Mouse (Mus musculus): ENCODE measurements around the gene Adgrb3. TPM values are rescaled to one million over a fixed set of nuclear protein-coding genes. Genes with fewer than 3 reads are reported as not detected.
"Not testable (repeated sequence)": the region's sequence is repeated elsewhere in the genome, so short reads cannot be mapped to it uniquely, and the experiment has no call there.

Adgrb3 gene
- total RNA-seq, 4 experiments from 2014 or later: 101 to 114 (median 108) TPM

GRCm38 (mm10) chr1:25542891-25543290, 286.6 kb downstream of the Adgrb3 start:
- no peak for DNase-seq (ENCODE audit: low spot score in 2 of 2)

DNA sequence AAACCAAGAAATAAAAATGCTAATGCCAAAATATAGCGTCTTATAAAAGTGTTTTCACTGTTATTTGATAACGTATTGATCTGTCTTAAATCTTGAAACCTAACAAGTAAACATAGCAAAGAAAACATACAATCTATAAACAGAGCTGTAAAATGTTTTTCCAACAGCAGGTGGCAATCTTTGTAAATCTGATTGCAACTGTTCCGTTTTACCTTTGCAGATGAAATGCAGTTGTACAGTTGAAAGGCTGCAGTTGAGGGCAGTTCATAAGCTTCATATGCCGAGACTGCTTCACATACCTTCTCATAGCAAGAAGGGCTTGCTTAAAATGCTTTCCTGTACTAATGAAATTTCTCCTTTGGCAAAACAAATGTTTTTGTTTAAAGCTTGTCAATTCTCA, 302.5 kb downstream of the Adgrb3 start:
- no peak for DNase-seq (ENCODE audit: low spot score in 2 of 2)

DNA sequence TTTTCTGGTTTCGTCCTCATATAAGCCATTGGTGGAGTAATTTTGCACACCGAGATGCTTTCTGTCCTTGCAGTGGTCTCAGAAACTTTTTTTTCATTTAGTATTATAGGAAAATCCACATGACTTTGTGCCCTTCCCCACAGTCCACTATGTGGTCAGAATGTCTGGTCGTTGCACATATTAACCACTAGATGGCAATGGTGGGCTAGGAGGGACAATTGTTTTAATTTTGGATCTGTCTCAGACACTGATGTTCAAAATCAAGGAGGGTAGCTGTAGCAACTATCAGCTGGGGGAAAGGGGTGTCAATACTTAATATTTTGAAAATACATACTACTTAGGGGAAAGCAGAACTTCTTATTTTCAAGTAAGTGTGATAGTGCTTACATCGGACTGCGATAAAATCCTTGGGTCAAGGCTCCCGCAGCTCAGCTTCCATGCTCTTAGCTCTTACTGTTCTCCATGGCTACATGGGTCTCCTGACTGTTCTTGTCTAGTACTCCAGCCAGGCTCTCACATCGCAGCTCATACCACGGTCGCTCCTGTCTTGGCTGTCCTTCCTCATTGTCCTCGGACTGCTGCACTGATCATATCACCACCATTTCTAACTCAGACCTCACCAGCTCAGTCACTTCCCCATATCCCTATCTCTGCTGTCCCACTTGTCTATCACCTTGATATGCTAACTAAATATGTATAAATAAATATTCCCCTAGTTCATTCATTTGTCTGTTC, 319.0 kb downstream of the Adgrb3 start:
- DNase-seq (ENCODE audit: low spot score in 2 of 2): no peak

- DNase-seq (ENCODE audit: low spot score in 2 of 2): peak; percentile 67 to 69
Observed at GRCm38 (mm10) chr1:25504313-25504712, 325.2 kb downstream of the Adgrb3 start.

DNA sequence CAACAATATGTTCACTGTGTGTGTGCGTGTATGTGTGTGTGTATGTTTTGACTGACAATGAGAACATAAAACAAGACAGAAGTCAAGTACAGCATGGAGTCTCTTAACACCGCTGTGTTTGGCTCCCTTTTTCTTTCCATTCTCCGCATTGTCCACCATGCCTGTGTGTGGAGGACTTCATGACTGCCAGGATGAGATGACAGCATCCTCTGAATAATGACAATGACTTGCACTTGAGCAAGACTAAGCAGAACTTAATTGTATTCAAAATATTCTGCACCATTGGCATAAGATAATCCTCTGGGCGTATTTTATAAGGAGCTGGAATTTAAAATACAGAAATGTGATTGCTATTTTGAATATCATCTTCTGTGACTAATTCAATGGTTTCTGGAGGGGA, 326.0 kb downstream of the Adgrb3 start:
- no peak for DNase-seq (ENCODE audit: low spot score in 2 of 2)

DNA sequence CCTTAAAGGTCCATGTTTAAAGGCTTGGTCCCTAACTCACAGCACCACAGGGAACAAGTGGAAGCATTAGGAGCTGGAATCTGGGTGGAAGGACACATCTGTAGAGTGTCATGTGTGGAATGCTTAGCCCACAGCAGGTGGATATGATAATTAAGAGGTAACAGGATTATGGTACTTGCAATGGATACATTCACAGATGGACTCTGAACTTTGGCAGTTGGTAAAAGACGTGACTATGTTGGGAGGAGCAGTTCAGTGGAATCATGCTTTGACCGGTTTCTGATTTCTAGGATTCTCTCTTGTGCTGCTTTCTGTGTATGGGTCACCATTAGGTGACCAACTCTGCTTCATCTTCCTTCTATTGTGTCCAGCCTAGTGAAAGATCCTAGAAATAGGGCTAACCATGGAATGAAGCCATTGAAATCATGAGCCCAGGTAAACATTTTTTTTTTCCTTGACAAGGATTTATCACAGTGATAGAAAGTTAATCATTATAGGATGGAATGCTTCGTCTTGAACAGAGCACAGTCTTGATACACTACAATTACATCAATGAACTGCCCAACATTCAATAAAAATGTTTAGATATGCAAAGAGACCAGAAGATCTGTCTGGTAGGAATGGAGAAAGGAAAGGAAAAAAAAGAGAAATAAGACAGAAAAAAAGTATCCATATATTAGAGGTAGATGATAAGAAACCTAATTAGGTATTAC, 334.1 kb downstream of the Adgrb3 start:
- DNase-seq (ENCODE audit: low spot score in 2 of 2): no peak

- no peak for DNase-seq (ENCODE audit: low spot score in 2 of 2)
Observed at GRCm38 (mm10) chr1:25491503-25491902, 338.0 kb downstream of the Adgrb3 start.

DNA sequence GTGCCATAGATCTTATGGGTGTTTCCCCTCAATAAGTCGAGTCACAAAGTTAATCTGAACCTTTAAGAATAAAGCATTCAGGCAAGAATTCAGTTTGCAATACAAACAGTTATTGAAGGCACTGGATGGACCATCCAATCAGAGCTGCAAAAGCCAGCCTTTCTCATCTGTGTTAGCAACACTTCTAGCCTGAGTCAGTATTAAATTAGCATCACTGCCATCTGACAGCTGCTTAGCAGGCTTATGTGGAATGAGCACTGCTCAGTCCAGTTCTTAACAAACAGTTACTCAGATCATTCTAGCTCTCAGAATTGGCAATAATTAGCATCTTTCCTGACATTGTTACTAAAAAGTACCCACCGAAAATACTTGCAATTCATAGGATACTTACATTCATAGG, 339.3 kb downstream of the Adgrb3 start:
- peak; percentile 28 to 39 for DNase-seq (ENCODE audit: low spot score in 2 of 2)

- DNase-seq (ENCODE audit: low spot score in 2 of 2): no peak
Observed at GRCm38 (mm10) chr1:25475699-25476098, 353.8 kb downstream of the Adgrb3 start.

GRCm38 (mm10) chr1:25474469-25474868, 355.0 kb downstream of the Adgrb3 start:
- DNase-seq (ENCODE audit: low spot score in 2 of 2): peak in 1 of 2 experiments; percentile 31

DNA sequence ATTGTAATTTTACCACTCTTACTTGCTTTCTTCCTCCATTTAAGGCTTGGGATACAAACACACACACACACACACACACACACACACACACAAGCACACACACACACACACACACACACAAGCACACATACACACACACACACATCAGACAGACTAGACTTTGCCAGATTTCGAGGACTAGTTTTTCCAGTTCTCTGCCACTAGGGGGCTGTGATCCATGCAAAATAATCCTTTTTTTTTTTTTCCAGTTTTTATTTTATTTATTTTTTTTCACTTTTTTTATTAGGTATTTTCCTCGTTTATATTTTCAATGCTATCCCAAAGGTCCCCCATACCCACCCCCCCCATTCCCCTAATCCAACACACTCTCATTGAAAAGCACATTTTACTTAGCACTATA, 357.9 kb downstream of the Adgrb3 start:
- not testable (repeated sequence) for DNase-seq (ENCODE audit: low spot score in 2 of 2)

DNA sequence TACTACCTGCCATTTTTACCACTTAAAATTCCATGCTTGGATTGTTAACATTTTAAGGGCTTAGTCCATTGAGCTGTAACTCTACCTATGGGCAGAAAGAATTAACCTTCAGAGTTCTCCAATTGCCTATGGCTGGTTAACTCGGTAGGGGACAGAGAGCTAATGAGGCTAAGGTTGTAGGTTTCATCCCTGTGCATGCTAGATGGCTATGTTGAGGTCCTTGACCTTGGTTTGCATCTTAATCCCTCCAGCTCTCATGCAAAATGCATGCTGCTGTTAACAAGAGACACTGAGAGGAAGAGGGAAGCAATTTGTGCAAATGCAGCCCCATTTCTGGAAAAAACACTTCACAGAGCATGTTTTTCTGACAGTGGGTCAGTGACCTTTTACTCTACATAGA, 366.9 kb downstream of the Adgrb3 start:
- no peak for DNase-seq (ENCODE audit: low spot score in 2 of 2)

- DNase-seq (ENCODE audit: low spot score in 2 of 2): no peak
Observed at GRCm38 (mm10) chr1:25435506-25435905, 394.0 kb downstream of the Adgrb3 start.

DNA sequence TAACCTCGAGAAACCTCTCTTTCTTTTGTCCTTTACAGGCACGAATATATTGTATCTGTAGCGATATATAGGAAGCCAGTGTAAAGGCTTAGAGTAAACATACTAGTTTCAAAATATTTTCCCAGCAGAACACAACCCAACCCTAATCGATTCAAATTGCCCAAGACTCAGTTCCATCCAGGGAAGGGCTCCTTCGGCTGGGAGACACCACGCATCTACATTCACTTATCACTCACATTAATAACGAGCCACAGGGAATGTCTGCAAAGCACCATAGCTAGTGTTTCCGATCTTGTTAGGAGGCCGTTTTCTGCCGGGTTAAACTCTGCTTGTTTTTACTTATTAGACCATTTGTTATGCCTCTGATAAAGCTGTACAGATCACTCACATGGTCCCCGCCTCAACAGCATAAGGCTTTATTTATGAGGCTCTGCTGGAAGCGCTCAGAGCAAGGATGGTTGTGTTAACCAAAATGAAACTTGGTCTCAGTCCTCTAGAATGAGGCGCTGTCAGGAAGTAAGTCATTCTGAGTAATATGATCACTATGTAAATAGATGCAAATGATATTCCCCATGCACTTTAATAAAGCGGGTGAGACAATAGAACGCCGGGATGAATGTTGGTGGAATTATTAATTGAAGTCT, 399.2 kb downstream of the Adgrb3 start:
- DNase-seq (ENCODE audit: low spot score in 2 of 2): peak in 1 of 2 experiments; percentile 25

DNA sequence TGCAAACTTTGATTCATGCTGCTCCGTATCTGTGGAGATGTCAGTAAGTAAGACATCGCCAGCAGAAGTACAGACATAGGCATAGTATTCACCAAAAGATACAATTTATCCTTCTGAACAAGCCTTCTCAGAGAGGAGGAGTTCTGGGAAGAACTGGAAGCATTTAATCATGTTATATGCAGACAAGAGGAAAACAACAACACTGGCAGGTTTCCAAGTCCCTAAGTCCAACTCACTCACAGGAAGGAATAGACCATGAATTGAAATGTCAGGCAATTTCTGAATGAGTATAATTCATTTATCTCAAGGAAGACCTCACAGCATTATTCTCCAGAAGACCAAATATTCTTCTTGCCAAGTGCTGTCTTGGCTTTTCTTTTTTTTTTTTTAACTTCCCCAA, 408.8 kb downstream of the Adgrb3 start:
- no peak for DNase-seq (ENCODE audit: low spot score in 2 of 2)

GRCm38 (mm10) chr1:25419378-25419777, 410.1 kb downstream of the Adgrb3 start:
- no peak for DNase-seq (ENCODE audit: low spot score in 2 of 2)

GRCm38 (mm10) chr1:25415084-25415483, 414.4 kb downstream of the Adgrb3 start:
- no peak for DNase-seq (ENCODE audit: low spot score in 2 of 2)

DNA sequence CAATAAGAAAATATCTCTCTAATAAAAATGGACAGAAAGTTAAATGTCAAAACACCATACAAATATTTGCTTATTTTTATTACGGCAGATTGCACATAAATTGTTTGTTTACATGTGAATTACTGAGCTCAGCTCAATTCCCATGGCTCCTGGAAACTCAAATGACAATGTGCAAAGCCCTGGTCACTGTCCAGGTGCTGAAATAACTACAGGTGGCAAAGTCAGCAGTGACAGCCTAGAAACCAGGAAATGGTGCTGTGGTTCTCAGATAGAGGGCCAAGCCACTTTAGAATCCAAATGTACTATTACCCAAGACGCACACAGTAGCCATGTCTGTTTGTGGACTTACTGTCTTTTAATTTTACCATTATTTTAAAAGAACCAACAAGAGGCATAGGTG, 465.3 kb downstream of the Adgrb3 start:
- no peak for DNase-seq (ENCODE audit: low spot score in 2 of 2)

- DNase-seq (ENCODE audit: low spot score in 2 of 2): no peak
Observed at GRCm38 (mm10) chr1:25358554-25358953, 471.0 kb downstream of the Adgrb3 start.

GRCm38 (mm10) chr1:25355486-25355885, 474.0 kb downstream of the Adgrb3 start:
- DNase-seq (ENCODE audit: low spot score in 2 of 2): no peak

DNA sequence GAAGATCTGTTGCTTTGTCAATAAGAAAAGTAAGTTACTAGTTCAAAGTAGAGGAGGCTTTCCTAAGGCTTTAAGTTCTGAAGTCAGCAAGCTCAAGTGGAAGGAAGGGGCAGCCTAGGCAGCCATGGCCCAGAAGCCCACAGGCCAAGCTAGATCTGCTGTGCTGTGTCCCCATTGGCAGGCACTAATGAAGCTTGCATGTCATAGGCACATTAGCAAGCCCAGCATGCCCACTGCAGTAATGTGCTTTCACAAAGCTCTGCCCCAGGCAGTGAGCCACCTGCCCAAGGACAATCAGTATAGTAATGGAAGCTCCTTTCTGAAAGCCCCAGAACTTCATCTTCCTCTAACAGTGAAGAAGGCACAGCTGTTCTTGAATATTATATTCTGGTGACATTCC, 484.6 kb downstream of the Adgrb3 start:
- no peak for DNase-seq (ENCODE audit: low spot score in 2 of 2)

DNA sequence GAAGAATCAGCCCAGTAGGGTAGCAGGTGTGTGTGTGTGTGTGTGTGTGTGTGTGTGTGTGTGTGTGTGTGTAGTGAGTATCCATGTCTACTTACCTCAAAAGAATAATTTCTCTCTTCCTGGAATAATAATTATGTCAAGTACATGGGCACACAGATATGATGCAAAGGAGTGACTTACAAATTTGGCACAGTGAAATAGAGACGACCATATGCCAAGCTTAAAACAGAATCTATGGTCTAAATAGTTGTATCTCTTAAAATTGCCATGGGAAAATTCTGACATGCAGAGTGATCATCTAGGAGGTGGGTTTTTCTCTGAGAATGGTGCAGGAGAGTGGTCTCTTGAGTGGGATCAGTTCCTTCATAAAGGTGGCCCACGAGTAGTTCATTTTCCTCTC, 504.1 kb downstream of the Adgrb3 start:
- no peak for DNase-seq (ENCODE audit: low spot score in 2 of 2)
